Mouse (Mus musculus): Measurements from ENCODE around the gene Six2. TPM values are rescaled to one million over a fixed set of nuclear protein-coding genes. Genes with fewer than 3 reads are reported as not detected.
"Not testable (repeated sequence)": the region's sequence is repeated elsewhere in the genome, so short reads cannot be mapped to it uniquely, and the experiment has no call there.

The Six2 gene
- total RNA-seq, 2 experiments from 2014 or later = 0.23 to 0.29 TPM

DNA sequence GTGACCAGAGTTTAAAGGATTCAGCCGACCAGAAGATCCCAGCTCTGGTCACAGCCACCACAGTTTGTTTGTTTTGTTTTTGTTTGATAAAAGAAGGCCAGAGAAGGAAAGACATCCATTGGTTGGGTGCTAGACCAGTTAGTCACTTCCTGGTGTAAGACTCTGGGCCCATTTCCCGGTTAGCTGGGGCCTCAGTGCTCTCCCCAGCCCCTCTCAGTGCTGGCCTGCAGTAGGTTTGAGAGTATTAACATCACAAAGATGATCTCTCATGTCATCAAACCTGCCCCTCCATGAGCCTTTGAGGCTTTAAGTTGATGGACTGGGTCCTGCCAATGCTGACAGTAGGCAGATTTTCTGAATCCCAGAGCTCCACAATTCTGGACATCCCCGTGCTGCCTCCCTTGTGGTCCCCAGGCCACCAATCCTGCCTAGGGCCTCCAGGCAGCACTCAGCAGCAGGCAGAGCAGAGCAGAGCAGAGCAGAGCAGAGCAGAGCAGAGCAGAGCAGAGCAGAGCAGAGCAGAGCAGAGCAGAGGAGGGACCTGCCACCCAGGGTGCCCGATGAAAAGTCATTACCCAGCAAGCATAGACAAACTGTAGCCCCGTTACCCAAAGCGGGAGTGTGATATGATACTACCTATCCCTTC is 2.4 kb upstream of the Six2 start:
- DNase-seq (ENCODE audit: low spot score in 2 of 2) = no peak

DNA sequence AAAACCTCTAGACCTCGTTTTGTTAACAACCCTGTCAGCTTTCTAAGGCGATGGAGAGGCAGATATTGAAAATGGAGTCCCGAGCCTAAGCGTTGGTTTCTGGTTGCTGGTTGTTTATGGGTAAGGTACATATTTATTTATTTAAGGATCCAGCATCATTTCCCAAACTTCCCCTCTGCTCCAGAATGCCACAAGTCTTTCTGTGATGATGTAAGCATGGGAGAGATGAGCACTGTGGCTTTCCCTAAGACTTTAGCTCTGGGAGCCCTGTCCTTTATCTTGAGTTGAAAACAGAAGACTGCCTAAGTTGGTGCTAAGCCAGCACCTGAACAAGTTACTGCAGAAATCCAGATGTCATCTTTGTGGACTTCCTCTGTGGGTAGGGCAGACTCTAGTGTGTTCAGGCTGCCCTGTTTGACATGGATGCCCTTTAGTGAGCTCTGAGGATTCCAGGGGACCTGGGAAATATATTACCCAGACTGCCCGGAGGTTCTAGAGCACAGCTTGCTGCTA is 1.8 kb upstream of the Six2 start:
- DNase-seq (ENCODE audit: low spot score in 2 of 2) = no peak

DNA sequence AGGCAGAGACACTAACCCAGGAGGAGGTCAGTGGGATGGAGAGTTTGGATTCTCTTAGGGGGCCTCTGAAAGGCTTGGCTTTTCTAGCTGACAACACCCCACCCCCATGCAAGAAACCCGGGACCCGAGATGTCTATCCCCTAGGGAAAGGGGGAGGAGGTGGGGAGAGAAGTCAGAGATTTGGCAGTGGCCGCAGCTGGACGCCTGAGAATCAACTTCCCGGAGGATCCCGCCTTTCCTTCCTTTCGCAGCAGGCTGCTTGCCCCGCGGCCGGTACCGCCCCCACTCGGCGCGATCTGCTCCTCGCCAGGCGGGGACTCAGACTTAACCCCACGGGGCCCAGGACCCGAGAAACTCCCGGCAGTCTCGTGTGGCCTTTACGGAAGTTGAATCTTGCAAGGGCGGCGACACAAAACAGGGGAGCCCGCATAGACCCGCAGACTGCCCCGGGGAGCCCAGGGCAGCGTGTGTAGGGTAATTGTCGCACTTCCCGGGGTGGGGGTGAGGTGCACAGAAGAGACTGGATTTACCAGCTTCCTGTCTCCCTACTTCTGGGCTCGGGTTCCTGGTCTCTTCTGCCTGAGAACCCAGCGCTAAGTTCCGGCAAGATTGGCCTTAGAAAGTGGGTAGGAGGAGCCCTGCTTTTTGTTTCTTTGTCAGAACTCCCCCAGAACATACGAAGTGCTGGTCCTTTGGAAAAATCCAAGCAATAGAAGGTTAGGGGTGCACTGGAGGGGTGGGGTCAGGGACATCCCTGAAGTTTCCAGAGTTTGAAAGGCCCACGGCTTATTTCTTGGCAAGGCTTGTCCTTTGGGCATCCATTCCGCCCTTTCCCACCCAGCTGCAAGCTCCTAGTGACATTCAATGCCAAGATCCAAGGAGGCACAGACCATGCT is 1.1 kb upstream of the Six2 start:
- DNase-seq (ENCODE audit: low spot score in 2 of 2) = no peak

DNA sequence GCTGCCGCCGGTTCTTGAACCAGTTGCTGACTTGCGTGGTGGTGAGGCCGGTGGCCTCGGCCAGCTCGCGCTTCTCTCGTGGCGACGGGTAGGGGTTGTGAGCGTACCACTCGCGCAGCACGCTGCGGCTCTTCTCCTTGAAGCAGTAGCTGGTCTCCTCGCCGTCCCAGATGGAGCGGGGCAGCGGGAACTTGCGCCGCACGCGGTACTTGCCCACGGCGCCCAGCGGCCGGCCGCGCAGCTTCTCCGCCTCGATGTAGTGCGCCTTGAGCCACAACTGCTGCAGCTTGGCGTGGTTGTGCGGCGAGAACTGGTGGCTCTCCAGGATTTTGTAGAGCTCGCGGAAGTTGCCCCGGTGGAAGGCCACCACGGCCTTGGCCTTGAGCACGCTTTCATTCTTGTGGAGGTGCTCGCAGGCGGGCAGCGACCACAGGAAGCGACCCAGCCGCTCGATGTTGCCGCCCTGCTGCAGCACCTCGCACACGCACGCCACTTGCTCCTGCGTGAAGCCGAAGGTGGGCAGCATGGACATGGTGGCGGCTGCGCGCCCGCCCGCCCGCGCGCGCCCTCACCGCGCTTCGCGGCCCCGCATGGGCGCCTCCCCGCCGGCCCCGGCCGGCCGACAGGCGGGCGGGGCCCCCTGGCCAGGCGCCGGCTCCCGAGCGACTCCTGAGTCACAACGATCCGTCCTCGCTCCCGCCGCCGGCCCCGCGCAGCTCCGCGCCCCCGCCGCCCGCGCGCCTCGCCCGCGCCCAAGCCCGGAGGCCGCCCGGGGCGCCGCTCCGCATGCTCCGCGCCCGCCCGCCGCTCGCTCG is 446 bp downstream of the Six2 start:
- DNase-seq (ENCODE audit: low spot score in 2 of 2) = no peak

DNA sequence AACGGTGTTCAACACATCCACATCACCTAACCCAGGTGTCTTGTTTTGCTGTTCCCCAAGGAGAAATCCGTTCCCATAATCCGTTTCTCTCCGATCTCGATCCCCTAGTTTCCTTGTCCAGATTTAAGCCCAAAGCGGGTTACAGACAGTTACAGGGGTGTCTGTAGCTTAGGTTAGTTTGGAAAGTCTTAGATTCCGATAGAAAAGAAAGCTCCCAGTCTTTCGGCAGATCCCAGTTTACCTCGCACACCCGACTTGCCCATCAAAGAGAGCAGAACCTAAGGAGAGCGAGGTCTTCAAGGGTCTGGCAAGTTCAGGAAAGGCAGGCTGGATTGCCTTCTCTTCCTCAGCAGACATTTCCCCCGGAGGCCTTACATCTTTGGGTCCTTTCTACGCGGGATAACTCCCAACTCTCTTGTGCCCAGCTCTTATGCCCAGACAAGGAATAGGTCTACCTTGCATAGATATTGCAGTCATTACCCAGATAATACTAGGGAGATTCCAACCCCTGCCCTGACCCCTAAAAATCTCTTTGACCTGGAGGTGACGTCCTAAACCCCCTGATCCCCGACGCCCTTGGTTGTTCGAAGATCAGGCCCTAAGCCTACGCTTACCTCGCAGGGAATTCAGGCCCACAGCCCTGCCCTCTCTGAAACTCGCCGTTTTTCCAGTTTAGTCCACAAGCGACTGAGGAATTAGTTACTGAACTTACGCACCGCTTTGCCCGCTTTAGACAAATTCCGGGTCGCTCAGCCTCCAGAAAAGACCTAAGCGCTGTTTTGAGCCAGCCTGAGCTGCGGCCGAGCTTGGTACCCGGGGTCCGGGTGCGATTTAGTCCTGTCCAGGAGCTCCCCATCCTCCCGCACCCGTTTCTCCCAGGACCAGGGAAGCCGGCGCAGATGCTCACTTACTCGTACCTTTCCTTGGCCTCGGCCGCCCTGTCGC is 1.3 kb downstream of the Six2 start:
- no peak for DNase-seq (ENCODE audit: low spot score in 2 of 2)

DNA sequence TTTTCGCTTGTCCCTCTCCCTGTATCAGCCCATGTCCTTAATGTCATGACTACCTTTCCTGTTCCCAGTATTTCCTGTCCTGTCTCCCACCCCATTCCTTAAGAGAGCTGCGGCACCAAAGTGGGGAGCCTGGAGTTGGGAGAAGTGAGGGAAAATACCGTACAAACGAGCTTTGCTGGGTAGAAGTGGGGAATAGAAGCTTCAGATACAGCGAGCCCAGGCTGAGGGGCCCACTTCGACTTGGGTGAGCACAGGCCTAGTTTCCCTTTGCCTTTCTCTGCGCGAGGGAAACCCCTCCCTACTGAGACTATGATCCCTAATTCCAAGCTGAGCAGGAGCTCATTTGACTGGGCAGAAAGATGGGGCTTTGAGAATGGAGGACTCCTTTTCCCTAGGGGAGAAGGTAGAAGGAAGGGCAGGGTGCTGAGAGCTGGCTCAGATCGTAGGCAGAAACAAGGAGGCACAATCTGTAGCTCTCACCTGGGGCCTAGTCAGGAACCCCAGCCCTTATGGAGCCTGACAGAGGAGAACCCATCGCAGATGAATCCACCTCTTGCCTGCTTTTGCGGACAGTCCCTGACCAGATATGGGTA is 2.3 kb downstream of the Six2 start:
- no peak for DNase-seq (ENCODE audit: low spot score in 2 of 2)

DNA sequence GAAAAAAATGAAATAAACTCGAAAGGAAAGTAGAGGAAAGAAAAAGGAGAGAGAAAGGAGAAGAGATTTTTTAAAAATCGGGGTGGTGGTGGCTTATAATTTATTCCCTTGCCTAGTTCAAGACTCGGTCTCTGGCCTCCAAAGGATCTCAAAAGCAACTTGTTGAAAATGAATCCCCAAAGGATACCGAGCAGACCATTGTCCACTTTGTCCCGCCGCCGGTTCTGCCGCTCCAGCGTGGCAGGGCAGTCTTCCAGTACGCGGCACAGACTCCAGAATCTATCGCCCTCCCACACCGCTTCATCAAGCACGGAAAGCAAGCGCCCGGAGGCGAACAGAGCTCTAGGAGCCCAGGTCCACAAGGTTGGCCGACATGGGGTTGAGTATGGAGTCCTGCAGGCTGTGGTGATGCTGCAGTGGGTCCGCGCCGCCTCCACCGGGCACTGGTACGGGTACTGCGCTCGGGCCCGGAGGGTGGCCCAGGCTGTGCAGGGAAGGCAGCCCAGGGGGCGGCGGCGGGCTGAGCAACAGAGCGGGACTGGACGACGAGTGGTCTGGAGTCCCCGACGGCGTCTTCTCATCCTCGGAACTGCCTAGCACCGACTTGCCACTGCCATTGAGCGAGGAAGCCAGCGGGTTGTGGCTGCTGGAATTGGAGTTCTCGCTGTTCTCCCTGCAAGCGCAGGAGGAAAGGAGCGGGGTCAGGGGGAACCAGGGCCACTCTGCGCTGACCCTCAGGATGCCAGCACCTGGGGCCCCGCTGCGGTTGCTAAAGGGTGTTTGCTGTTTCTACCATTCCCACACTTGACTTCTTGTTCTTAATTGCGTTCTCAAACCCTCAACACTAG is 3.0 kb downstream of the Six2 start:
- no peak for DNase-seq (ENCODE audit: low spot score in 2 of 2)

DNA sequence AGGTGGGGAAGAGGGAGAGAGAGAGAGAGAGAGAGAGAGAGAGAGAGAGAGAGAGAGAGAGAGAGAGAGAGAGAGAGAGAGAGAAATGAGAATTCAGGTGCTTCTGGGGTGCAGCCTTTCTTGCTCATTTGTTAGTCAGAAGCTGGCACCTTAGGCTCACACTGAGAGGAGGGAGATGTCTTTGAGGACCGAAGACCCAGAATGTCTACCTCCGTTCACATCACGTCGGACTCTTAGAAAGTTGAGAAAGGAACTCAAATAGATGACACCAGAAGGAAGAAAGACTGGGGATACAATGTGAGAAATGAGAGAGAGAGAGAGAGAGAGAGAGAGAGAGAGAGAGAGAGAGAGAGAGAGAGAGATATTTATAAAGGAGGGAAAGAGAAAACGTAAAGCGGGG is 3.6 kb downstream of the Six2 start:
- not testable (repeated sequence) for DNase-seq (ENCODE audit: low spot score in 2 of 2)

DNA sequence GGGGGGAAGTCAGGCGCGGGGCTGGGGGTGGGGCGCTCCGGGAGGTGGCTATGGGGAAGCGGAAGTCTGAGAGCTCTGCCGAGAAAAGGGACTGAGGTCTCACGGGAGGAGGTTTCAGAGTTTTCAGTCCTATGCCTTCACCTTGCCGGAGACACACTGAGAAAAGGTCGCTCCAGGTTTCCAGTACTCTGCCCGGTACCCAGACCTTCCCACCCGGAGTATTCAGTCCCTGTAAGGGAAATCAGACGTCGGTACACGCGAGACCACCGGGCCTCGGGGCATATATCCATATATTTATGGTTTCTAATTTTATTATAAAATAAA is 4.1 kb downstream of the Six2 start:
- no peak for DNase-seq (ENCODE audit: low spot score in 2 of 2)

DNA sequence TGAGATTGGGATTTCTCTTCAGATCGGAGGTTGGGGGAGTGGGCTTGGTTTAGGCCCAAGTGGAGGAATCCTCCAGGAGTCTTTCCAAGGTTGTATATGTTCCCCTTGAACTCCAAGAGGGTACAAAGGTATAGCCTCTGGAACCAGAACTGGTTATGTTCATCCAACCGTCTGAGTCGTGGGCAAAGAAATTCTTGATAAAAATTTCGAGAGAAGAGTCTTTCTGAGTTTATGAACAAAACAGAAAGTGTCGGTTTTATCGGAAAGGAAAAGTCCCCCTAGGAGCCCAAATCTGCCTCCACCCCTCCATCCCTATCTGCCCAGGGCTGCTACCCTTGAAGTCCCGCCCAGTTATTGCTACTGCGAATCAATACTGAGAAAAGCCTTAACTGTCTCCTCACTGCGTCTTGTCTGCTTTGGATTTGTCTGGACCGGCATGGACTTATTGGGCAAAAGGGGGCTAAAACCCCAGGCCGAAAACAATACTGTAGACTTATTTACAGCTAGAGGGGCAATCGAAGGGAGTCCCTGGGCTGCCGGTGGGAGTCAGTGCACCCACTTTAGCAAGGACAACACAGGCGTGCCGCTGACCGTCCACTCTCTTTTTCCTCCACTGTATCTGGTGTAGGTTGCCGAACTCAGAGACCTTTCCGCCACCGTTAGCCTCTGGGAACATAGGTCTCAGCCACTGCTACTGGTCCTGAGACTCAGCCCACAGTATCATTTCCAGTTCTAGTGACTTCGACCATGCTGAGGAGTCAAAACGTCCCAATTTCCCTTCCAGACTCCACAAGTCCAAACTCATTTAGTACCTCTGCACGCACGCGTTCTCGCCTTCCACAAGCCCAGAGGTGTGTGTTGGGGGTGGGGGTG is 4.7 kb downstream of the Six2 start:
- no peak for DNase-seq (ENCODE audit: low spot score in 2 of 2)

DNA sequence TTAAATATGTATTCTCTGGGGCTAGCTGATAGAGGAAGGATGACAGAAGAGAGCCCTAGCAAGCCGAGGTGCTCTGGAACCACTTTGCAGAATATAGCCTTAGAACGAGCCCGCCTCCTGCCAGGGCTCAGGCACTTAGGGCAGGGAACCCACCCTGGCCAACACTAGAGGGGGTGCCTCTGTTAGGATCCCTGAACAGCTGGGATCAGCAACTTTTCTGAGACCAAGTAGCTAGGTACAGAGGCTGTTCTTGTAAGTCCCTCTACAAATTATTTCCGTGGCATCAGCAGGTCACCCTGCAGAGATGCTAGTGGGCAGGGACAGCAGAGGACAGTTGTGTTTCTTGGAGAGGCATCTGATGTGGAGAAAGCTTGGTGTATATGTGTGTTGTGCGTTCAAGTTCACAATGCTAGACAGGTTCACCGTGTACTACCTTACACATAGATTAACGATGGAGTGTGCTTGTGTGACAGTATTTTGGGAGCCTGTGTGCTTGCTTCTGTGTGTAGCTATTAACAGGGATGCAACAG is 5.8 kb downstream of the Six2 start:
- no peak for DNase-seq (ENCODE audit: low spot score in 2 of 2)

DNA sequence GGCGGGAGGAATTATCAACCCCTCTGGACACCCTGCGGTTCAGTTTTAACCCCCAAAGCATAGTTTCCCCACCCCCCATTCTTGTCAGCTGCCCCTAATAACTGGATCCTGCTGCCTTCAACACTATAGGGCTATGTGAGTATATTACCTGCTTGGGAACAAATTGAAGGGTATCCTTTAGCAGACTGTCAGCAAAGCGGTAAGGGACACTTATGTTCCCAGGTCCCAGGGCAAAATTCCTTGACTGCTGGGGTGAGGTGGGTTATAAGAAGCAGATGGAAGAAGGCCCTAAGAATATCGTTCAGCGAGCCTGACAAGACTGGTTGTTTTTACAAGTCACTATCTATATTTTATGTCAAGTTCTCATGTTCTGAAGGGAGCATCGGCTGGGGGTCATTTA is 6.3 kb downstream of the Six2 start:
- no peak for DNase-seq (ENCODE audit: low spot score in 2 of 2)

DNA sequence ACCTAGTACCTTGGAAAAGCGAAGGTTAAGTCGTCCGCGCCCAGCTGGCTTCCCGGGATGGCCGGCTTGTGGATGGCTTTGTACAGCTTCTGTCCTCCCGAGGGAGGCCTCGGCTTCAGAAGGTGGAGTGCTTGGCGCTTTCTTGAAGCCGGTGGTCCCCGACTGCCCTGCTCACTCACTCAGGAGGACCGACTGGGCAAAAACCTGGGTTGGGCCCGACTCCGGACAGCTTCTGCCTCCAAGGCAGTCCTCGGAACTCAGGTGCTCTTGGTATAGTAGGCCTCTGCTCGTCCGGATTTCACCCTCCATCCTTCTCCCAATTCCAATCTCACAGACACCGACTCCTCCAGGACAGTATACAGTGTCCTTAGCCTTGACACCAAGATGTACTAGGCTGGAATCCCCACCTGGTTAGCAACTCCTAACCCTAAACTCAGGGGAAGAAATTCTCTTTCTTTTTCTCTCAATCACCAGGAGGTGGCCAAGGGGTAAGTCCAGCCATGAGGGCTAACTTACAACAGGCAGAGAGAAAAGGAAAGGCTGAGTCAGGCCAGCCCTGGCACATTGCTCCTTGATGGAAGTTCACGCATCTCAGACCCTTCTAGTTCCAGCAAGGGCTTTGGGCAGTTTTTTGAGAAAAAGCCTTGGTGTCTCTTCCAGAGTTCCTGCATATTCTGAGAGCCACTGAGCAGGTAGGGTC is 7.1 kb downstream of the Six2 start:
- DNase-seq (ENCODE audit: low spot score in 2 of 2) = no peak

DNA sequence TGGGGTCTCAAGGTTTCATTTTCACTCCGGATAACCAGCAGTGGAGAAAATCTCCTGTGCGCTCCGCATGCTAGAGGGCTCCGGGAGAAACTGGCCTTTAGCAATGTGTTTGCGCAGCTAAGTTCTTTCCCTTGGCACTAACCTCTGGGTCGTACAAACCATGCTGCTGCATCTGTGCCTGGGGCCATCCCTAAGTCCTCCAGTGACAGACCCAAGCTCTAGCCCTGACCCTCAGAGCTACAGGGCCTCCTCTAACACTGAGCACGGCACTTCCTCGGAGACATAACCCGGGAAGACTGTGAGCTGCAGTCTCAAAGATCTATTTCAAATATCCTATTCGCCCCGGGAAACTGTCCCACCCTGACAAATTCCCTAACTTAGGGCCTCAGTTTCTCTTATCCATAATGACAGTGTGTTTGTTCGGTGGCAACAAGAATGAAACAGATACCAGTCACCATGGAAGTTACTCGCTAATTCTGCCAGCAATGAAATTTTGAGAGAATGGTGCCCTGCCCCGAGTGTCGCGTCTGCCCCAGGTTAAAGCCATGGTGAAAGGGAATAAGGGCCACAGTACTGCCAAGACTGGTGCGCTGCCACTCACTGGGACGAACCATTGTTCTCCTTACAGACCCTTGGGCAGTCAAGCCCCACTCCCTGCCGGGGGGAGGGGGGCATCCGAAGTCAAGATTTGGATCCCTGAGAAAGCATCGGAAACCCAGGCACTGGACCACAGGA is 7.8 kb downstream of the Six2 start:
- DNase-seq (ENCODE audit: low spot score in 2 of 2) = no peak

DNA sequence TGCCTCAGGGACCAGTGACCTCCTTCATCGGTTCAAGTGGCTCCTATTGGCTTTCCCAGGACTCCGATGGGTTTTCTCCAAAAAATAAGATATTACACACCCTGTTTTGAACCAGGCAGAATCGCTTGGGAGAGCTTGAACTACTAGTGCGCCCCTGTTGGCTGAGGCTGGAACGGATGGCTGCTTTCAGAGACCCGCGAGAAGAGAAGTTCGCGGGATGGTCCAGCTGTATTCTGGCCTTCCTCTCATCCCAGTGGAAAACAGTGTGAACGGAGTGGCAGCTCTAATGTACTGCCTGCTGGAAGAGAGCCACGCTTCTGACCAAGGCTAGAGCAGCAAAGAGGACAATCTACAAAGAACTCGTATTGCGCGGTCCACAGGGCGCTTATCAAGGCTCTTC is 8.4 kb downstream of the Six2 start:
- no peak for DNase-seq (ENCODE audit: low spot score in 2 of 2)

DNA sequence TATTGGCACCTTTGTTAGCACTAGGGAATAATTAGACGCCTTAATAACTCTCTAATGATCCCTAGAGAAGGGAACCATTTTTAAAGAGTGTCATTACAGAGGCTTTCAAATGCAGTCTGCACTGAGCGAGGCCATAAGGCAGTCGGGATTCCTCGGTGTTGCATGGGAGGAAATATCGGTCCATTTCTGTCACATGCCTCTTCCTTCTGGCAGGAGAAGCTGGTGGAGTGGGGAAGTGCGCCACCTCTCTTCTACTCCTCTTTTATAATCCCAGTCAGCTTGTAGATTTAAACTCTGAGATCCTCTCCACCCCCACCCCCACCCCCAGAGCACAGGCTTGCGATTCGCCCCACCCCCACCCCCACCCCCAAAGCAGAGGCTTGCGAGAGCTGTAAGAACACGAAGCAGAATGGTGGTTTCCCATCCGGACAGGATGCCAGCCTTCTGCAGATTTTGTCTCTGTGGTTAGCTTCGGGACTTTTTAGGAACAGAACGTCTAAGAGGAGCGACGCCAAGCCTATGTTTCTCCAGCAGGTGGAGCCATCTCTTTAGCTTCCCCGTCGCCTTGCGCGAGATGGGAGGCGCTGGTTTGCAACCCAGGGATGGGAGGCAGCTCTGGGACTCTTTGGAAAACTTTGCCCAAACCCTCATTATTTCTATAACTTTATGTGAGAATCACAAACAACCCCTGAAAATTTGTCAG is 23.3 kb downstream of the Six2 start:
- peak; percentile 76 to 85 for DNase-seq (ENCODE audit: low spot score in 2 of 2)

All from layer of hippocampus, postnatal 14 days (tissue).